Mouse (Mus musculus) lung, postnatal 10 days (tissue): Measurements from ENCODE around the gene Cd8a.
A peak's percentile ranks its signal among the peaks of the same experiment; 100 is the strongest.

ENCODE experiments used
- DNase-seq: peaks from one replicate; pipeline ENCODE4 v3.0.0; 2021

Gene Cd8a

DNA sequence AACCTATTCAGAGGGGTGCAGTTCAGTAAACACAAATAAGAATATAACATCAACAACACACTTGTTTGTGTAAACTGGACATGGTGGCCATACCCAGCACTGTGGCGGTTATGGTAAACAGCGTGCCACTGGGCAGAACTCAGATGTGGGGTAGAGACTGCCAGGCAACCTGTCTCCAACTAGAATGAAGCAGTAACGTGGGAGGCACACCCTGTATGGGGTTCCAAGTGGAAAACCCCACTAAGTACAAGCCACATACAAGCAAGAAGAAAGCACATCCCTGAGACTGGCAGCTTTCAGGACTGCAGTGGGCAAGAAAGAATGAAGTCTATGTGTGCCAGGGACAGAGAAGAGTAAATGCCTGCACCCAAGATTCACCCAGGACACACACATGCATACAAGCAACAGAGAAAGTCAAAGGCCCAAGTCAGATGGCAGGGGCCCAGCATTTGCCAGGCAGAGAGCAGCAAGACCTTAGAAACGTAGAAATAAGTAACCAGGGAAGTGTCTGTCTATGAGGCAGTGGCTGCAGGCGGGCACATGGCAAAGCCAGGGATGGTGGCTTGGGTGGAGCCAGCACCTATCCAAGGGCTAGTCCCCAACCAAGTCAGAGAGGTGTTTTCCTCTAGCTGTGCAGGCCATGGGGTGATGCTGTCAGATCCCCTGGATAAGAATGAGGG lies 1.0 kb upstream of the Cd8a start:
- no peak for DNase-seq

DNA sequence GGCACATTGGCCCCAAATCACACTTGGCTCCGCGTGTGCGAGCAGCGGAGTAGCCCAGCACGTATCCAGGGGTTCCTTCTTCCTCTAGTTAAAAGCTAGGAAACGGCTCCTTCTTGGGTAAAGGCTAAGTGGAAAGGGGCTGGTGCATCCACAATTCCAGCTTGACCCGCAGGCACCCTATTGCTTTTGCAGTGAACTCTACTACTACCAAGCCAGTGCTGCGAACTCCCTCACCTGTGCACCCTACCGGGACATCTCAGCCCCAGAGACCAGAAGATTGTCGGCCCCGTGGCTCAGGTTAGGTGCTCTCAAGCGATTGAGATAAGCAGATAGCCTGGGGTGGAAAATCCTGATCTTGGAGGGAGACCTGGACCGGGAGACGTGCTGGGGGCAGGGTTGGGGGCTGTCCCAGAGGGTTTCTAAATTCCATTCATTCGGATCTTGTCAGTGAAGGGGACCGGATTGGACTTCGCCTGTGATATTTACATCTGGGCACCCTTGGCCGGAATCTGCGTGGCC lies 1.1 kb downstream of the Cd8a start:
- DNase-seq, result no peak

DNA sequence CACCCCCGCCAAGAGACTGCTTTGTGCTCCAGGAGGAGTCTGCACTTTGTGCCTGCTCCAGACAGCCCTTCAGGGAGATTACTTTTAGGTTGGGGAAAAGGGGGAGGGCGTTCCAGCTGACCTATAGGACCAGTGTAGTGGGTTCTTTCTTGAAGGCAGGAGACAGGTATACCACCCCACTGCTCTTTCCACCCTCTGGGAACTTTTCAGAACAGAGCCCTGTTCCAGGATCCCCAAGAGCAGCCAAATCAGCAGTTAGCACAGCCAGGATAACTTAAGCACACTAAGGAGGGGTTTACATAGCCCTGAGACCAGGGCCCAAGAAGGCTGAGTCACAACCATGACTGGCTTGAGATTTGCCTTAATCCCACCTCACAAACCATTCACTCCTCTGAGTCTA lies 1.7 kb downstream of the Cd8a start:
- DNase-seq, result no peak

DNA sequence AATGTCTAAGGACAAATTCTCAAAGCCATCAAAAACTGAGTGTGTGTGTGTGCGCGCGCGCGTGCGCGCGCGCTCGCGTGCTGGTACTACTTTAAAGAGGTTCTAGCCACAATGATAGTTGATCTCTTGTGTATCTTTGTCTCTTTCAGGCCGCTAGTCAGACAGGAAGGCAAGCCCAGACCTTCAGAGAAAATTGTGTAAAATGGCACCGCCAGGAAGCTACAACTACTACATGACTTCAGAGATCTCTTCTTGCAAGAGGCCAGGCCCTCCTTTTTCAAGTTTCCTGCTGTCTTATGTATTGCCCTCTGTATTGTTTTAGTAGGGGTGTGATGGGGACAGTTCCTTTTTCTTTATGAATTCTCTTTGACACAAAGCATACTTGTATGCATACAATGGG lies 3.5 kb downstream of the Cd8a start:
- no peak for DNase-seq

DNA sequence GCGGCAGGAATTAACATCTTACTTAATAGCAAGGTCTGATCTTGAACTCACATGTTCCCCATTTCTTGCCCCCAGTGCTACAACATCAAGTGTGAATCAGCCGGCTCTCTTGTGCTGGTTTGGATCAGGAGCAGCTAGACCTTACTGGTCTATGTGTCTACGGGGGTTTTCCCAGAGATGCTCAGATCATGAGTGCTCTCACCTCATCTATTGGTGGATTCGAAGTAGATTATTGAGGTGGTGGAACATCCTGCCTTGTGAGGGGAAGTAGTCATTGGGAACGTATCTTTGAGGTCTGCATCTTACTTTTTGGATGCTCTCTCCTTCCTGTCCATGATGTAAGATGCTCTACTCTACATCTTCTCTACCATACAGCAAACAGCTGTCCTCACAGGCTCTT lies 8.4 kb downstream of the Cd8a start:
- no peak for DNase-seq

DNA sequence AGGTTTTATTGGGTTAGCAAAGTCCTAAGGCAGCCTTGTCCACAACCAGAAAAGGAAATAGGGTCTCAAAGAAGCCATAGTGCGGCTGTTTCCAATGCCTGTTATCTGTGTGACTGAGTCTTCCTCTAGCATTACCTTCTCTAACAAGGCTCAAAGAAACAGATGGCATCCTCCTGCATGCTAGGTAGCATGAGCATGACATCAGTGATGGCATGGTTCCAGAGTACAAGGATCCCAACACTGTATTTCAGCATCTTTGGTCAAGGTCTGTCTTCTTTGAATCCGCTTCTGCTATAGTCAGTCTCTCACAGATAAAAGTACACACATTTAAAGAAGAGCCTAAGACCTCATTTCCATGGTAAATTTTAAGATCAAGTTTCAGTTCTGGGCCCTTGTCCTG lies 17.3 kb downstream of the Cd8a start:
- no peak for DNase-seq

DNA sequence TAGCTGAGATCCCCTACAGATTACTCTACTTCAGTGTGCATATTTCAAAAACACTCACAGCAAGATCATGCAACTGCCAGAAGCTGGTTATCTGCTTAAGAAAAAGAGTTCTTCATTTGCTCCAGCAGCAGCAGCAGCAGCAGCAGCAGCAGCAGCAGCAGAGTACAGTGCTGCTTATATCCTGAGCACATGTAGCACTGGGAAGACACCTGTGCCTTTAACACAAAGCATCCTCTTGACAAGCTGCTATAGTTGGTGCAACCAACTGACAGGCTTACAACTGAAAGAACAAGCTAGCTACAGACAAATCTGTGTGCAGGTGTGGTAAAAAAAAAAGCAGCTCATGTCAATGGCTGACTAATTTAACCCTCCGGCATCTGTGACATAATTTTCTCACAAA lies 22.8 kb downstream of the Cd8a start:
- no peak for DNase-seq

DNA sequence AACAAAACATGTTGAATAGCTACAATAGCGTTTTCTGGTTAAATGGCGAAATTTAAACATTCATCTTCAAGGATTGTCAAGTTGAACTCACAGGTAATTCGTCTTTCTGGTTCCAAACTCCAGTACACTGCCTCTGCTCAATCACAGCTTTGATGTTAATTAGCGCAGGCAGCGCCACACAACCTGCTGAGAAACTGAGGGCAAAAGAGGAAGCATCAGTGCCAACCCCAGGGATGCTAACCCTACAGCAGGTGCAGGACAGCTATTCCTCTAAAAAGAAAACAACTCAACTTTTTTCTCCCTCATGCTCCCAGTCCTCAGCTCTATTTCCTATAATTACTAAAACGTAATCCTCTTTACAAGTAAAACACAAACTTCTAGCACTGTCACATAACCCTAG lies 23.5 kb downstream of the Cd8a start:
- DNase-seq, result no peak

DNA sequence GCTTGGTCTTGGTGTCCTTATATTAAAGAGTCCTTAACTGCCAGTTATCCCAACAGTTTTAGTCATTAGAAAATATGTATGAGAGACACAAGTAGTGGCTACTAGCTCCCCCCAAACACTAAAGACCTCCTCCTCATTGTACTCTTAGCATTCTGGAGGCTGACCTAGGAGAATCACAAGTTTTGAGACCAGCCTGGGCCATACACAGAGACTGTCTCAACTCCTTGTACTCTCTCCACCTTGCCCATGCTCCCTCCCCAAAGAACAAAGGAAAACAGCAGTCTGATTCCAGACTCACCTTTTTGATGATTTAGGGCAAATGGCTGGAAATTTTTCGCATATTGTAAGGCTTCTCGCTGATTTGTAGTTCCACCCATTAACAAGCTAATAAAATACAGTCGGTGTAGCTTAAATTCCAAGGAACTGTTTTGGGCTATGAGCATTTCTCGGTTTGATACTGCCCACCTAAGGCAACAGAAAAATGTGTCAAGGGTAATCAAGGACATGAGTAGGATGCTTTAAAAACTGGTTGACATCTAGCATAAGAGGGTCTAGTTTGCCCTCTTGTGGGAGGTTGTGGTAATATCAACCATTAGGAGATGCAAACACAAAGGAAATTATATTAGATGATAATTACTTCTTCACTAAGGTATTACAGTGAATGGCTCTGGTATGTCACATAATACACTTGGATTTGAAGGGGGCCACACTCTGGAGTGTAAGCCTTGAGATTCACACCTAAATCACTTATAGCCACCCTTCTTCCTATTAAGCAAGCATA lies 25.8 kb downstream of the Cd8a start:
- DNase-seq, result peak; percentile 52

DNA sequence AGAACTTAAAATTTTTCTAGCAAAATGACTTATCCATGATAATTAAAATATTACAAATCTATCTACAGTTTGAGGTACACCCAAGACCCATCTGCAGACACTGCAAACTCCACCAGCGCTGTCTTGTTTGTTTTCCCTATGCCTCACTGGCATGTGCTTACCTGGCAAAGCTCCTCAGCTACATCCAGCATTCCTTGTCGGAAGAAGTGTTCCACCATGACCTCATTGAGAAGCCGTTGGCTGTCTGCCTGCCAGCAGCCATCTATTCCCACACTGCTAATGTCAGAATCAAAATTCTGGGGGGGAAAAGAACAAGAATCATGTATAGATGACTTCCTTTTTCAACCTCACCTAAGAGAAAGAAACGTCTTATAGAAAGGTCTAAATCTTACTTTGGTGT lies 41.4 kb downstream of the Cd8a start:
- peak; percentile 6 for DNase-seq

DNA sequence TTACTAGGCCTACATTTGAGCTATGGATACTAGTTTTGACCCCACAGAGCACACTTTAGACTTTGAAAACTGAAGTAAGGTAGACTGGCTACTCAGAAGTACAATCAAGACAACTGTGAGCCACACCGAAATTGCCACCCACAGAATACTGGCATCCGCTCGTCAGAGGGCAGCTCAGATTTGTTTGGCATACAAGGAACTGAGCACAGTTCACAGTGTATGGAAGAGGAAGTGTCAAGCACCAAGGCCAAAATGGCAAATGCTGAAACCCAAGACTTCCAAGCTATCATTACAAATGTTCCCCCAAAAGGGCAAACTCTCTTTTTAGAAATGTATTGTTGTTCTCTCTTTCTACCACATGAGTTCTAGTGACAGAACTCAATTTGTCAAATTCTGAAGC lies 42.2 kb downstream of the Cd8a start:
- DNase-seq, result no peak

DNA sequence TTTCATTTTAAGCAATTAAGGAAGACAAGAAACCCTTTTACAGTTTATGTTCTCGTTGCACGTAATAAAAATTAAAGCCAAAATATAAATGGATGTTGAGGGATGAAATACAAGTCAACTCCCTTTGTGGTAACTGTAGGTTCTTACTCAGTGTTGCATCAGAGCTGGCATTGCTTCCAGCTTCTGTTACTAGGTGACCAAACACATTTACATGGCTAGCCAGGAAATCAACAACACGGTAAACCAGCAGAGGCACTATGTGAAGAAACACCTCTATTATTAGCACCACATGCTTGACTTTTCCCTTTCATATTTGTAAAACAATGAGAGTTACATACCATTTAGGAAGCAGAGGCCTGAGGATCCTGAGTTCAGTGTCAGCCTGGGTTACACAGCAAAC lies 45.6 kb downstream of the Cd8a start:
- peak; percentile 14 for DNase-seq

DNA sequence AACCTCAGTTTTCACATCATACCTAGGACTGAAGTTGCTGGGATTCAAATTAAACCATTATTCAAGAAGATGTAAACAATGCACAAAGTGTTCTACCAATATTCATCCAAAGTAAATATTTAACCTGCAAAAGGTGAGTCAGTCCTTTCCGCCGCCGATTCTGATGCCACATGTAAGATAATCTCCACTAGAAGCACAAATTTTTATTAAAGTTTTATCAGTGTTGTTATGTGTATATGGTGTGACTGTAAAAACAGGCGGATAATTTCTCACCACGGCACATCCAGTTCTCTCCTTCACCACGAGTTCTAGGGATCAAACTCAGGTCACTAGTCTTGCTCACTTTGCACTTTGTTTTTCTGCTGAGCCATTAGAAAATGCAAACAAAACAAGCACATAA lies 47.6 kb downstream of the Cd8a start:
- no peak for DNase-seq

DNA sequence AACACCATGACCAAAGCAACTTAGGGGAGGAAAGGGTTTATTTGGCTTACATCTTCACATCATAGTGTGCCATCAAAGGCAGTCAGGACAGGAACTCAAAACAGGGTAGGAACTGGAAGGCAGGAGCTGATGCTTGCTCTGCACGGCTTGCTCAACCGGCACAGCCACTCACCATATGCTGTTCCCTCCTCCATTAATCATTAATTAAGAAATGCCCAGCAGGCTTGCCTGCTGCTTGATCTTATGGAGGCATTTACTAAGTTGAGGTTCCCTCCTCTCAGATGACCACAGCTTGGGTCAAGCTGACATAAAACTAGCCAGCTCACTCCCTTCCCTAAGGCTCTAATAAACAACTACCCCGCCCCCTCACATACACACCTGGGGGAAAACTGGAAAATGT lies 48.9 kb downstream of the Cd8a start:
- no peak for DNase-seq

DNA sequence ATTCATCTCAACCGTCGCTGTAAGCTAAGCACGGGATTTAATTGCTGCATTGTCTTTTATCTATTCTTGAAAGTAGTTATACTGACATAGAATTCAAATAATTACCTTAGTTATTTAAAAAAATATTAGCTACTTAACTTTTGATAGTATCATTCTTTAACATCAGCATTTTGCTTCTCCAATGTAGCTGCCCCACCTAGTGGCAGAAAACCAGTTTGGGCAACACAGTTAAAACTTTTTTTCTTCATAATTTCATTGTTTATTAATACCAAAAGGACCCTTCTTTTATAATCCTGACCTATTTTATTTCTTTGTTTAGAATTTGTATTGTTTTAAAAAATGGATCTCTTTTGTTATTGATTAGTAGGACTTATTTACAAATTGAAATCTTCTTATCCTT lies 49.9 kb downstream of the Cd8a start:
- peak; percentile 49 for DNase-seq

DNA sequence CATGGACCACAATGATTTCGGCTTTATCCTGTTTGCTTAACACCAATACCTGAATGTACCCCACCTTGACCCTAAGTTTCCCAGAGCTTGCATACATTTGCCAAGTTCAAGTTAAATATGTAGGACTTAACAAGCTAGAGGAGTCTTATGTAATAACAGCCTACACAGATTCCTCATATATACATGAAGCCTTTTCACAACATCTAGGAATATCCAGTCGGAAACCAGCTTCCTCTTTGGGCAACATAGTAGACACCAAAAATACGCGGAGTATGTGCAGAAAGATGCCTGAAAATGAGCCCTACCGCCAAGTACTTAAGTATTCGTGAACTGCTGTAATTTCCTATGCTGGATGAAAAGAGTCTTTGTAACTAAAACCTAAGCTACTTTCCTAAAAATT lies 52.5 kb downstream of the Cd8a start:
- DNase-seq, result no peak

DNA sequence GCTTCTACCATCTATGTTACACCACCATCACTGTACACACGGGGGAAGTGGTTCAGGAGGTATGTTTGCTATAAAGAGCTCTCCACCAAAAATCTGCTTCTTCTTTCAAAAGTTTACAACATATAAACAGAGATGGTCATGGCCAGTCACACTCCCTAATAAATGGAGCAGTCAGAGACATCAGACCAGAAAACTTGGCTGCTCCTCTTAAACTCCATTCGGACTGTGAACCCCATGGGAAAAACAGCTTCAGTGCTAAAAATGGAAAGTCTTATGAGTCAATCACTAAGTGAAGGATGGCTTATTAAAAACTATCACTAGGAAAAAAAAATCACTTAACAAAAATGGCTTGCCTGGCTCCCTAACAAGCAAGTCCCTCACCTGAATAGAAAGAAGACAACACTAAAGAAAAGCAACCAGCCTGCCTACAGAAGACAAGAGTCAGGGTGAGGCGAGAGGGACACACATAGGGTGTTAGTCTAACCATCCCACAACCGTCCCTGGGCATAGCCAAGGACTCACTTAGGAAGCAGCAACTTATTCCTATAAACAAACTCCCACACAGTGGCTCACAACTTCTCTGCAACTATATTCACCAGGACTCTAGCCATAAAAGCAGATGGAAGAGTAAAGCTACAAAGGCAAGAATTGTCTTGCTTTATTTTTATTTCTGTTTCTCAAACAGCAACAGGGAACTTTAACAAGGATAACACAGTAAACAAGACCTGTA lies 54.9 kb downstream of the Cd8a start:
- DNase-seq, result no peak
